Mouse (Mus musculus) heart, postnatal 0 days (tissue): Measurements from ENCODE around the gene Gm49383. TPM values are rescaled to one million over a fixed set of nuclear protein-coding genes. Genes with fewer than 3 reads are reported as not detected.

Source experiments
- ATAC-seq: fragments of 200-750 bp; cut with Nextera tagmentation; 2 replicates; pipeline ENCODE4 v1.8.0; 2017; ENCODE audit warnings: low read depth, moderate number of reproducible peaks, moderate library complexity; ENCODE audit not compliant: insufficient read depth
- DNase-seq: peaks from one replicate; pipeline ENCODE4 v3.0.0-alpha.2; 2016; ENCODE audit warnings: low spot score
- H3K27ac ChIP-seq: fragments of 300-500 bp; sonication (generic); 2 replicates; pipeline ENCODE4 v1.5.1; 2014; ENCODE audit warnings: low read depth, mild to moderate bottlenecking
- H3K27me3 ChIP-seq: fragments of 300-500 bp; sonication (generic); 2 replicates; pipeline ENCODE4 v1.6.1; 2014; ENCODE audit warnings: low read length, mixed read lengths; ENCODE audit not compliant: control insufficient read depth, insufficient read depth
- H3K36me3 ChIP-seq: fragments of 300-500 bp; sonication (generic); replicated peaks from 2 replicates; pipeline ENCODE4 v1.6.1; 2014; ENCODE audit warnings: low read length, mixed read lengths; ENCODE audit not compliant: control insufficient read depth, insufficient read depth
- H3K4me1 ChIP-seq: fragments of 300-500 bp; sonication (generic); 2 replicates; pipeline ENCODE4 v1.6.1; 2014; ENCODE audit warnings: antibody characterized with exemption; ENCODE audit not compliant: control insufficient read depth, insufficient read depth
- H3K4me2 ChIP-seq: fragments of 300-500 bp; sonication (generic); 2 replicates; pipeline ENCODE4 v1.6.1; 2014; ENCODE audit warnings: low read depth, mild to moderate bottlenecking, low read length, moderate library complexity
- H3K4me3 ChIP-seq: fragments of 300-500 bp; sonication (generic); 2 replicates; pipeline ENCODE4 v1.5.1; 2014; ENCODE audit warnings: low read depth, low read length
- H3K9ac ChIP-seq: fragments of 300-500 bp; sonication (generic); replicated peaks from 2 replicates; pipeline ENCODE4 v1.6.1; 2014; ENCODE audit warnings: low read depth, low read length, mixed read lengths
- H3K9me3 ChIP-seq: fragments of 300-500 bp; sonication (generic); replicated peaks from 2 replicates; pipeline ENCODE4 v1.6.1; 2016; ENCODE audit warnings: low read length; ENCODE audit not compliant: control insufficient read depth
- CTCF ChIP-seq: IDR thresholded peaks from 2 replicates; pipeline ENCODE4 v1.5.1; 2016; ENCODE audit warnings: antibody characterized with exemption, control low read depth, low read depth
- EP300 ChIP-seq: IDR thresholded peaks from 2 replicates; pipeline ENCODE4 v1.6.1; 2016; ENCODE audit warnings: antibody characterized with exemption, low read depth
- WGBS: fragments of 180-500 bp; shearing (Covaris S2); extraction: QIAGEN DNeasy Blood & Tissue Kit; methylation state at CpG from one replicate; pipeline ENCODE4 v1.1.7; 2014; 5-methylcytosine and 5-hydroxymethylcytosine counted together
- polyA plus RNA-seq: library from polyadenylated mRNA; unstranded; fragments of >200 nt; fragmentation: Nextera tagmentation; extraction: Ambion mirVana; gene quantifications from 2 replicates; pipeline ENCODE4 v1.2.1, GENCODE M21; 2015
- total RNA-seq: library from RNA; depleted of rRNA; stranded (reverse); fragments of >200 nt; gene quantifications from 2 replicates; pipeline ENCODE4 v1.2.3, GENCODE M21; 2014; ENCODE audit warnings: low replicate concordance

The Gm49383 gene
- total and polyA plus RNA-seq, 2 experiments from 2014 or later: 6.3 to 7.9 TPM

- no peak overlapping the region for H3K4me3 ChIP-seq
- H3K36me3 ChIP-seq: 0 out of 2 replicates have a peak, but pooled peaks cover 12% of the 10 kb centered on the region
- no peak overlapping the region for H3K27ac ChIP-seq
- WGBS: 88% methylated on average over 2 of the region's 2 CpGs
- no peak for TF ChIP-seq EP300
- peak; percentile 18; the same call in 1 of the 2 replicates for TF ChIP-seq CTCF
- H3K4me1 ChIP-seq: no peaks in the 10 kb centered on the region
- no peak overlapping the region for H3K9ac ChIP-seq
- no peaks in the 10 kb centered on the region for H3K27me3 ChIP-seq
- ATAC-seq (no peak), DNase-seq (no peak)
- no peak overlapping the region for H3K4me2 ChIP-seq
- no peaks in the 10 kb centered on the region for H3K9me3 ChIP-seq
Measured at GRCm38 (mm10) chr12:69208520-69208919, 11.6 kb upstream of the Gm49383 start.

- Histone ChIP-seq H3K4me3 (no peak overlapping the region), H3K27me3 (no peaks in the 10 kb centered on the region), H3K27ac (no peak overlapping the region), H3K36me3 (peaks cover 11% of the 10 kb centered on the region; the same call in 1 of the 2 replicates), H3K4me1 (no peaks in the 10 kb centered on the region), H3K9me3 (no peaks in the 10 kb centered on the region), H3K4me2 (no peak overlapping the region), H3K9ac (no peak overlapping the region)
- DNase-seq (no peak), ATAC-seq (no peak)
- 92% methylated on average over 7 of the region's 7 CpGs for WGBS
- no peak for TF ChIP-seq CTCF
Measured at GRCm38 (mm10) chr12:69207926-69208325, 11.0 kb upstream of the Gm49383 start.

- no peak for TF ChIP-seq EP300
- TF ChIP-seq CTCF: no peak
- Histone ChIP-seq H3K4me1 (no peaks in the 10 kb centered on the region), H3K27ac (no peak overlapping the region), H3K27me3 (no peaks in the 10 kb centered on the region), H3K9me3 (no peaks in the 10 kb centered on the region), H3K36me3 (peaks cover 16% of the 10 kb centered on the region; the same call in 1 of the 2 replicates), H3K9ac (no peak overlapping the region), H3K4me3 (no peak overlapping the region), H3K4me2 (no peak overlapping the region)
- no peak for DNase-seq
- WGBS: 89% methylated on average over 8 of the region's 8 CpGs
- no peak for ATAC-seq
Measured at GRCm38 (mm10) chr12:69207396-69207795, 10.5 kb upstream of the Gm49383 start.

- 83% methylated on average over 16 of the region's 16 CpGs for WGBS
- Histone ChIP-seq H3K4me3 (no peak within 1 kb of the TSS), H3K27me3 (no peaks in the 10 kb centered on the region), H3K27ac (no peak within 1 kb of the TSS), H3K36me3 (peaks cover 27% of the 10 kb centered on the region), H3K4me2 (no peak within 1 kb of the TSS), H3K9me3 (no peaks in the 10 kb centered on the region), H3K9ac (no peak within 1 kb of the TSS), H3K4me1 (no peaks in the 10 kb centered on the region)
- TF ChIP-seq EP300 (no peak), CTCF (no peak)
- ATAC-seq: no peak
- DNase-seq: no peak
Measured at GRCm38 (mm10) chr12:69204052-69204833, 7.3 kb upstream of the Gm49383 start, which contains the start of gene Gm49384. Gm49384 (minus strand) TSS chr12:69204267.

GRCm38 (mm10) chr12:69198985-69199384 is 2.1 kb upstream of the Gm49383 start:
- H3K4me2 ChIP-seq: no peak overlapping the region
- H3K4me3 ChIP-seq: no peak overlapping the region; the same call in 1 of the 2 replicates
- H3K27me3 ChIP-seq: no peaks in the 10 kb centered on the region
- no peak for DNase-seq
- ATAC-seq: no peak
- TF ChIP-seq CTCF (no peak), EP300 (no peak)
- no peak overlapping the region for H3K9ac ChIP-seq
- H3K9me3 ChIP-seq: no peaks in the 10 kb centered on the region
- H3K36me3 ChIP-seq: peaks cover 23% of the 10 kb centered on the region
- peaks cover 4% of the 10 kb centered on the region; the same call in 1 of the 2 replicates for H3K4me1 ChIP-seq
- no peak overlapping the region for H3K27ac ChIP-seq
